Mouse (Mus musculus) erythroblast, adult 5-6 weeks (primary cell): ENCODE measurements around the gene Edf1. TPM values are rescaled to one million over a fixed set of nuclear protein-coding genes. Genes with fewer than 3 reads are reported as not detected.

Experiments used
- ATAC-seq: replicated peaks from 2 replicates; pipeline ENCODE4 v1.8.0; 2016; ENCODE audit warnings: moderate number of reproducible peaks, mild to moderate bottlenecking, moderate TSS enrichment, inconsistent platforms; ENCODE audit not compliant: poor library complexity, low FRiP score, severe bottlenecking
- total RNA-seq, 2 experiments: library from RNA; stranded (forward) in 1 of 2; stranded (reverse) in 1 of 2; fragments of 150-400 nt in 1 of 2; fragments of 200-764, 138-1000 nt in 1 of 2; gene quantifications; 2 replicates each; pipeline versions ENCODE4 v1.2.3 to v1.2.4; 2015 to 2017; ENCODE audit warnings: low replicate concordance in 2 of 2

Edf1 gene
- total RNA-seq, 2 experiments from 2014 or later = 27.3 to 32.9 TPM

DNA sequence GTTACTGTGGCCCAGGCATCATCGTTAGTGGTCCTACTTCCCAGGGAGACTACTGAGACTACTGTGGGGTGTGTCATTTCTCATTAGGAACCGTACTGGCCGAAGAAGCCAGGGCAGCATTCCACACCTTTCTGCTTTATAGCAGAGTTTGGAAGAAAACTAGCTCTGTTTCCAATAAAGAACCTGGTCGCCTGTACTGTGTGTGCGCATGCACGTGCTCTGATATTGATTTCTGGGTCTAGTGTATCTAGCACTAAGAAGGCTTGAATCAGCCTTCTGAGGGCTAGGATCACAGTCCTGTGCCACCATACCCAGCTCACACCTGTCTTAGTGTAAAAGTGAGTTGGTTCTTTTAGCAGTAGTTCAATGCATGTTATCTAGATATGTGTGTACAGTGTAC, 1.1 kb downstream of the Edf1 start:
- no peak for ATAC-seq

DNA sequence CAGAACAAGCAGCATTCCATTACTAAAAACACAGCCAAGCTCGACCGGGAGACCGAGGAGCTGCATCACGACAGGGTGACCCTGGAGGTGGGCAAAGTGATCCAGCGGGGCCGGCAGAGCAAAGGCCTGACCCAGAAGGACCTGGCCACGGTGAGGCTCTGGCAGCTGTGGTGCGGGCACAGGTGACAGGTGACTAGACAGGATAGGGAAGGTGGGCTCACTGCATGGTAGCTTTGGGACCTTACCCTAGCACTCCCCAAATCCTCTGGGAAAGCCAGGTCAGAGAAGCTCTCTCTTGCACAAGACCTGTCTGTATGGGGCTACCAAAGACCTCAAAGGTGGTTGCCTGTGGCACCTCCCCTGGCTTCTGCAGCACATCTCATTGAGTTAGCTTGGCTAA, 2.9 kb downstream of the Edf1 start:
- no peak for ATAC-seq

- no peak for ATAC-seq
Measured at GRCm38 (mm10) chr2:25561946-25562345, 4.3 kb downstream of the Edf1 start.

DNA sequence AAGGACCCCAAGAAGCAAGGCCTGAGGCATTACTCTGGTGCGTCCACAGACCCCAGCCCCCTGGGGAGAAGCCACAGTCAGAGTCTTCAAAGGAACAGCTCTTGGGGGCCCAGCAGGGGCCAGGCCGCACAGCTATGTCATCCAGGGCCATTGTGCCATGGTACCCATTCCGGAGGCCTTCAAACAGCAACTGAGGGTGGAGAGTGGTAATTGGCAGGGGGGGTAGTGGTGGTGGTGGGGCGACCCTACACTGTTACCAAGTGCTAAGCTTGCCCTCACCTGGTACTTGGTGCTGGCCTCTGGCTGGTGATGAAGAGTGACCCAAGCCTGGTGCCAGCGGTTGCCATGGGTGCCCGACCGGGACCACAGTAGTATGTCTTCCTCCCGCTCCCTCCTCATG, 8.1 kb downstream of the Edf1 start:
- no peak for ATAC-seq

- ATAC-seq = no peak
Measured at GRCm38 (mm10) chr2:25566558-25566957, 8.9 kb downstream of the Edf1 start.

GRCm38 (mm10) chr2:25568473-25569019, 10.9 kb downstream of the Edf1 start:
- ATAC-seq = no peak

GRCm38 (mm10) chr2:25569323-25569722, 11.7 kb downstream of the Edf1 start:
- ATAC-seq = no peak

- ATAC-seq = no peak
Measured at GRCm38 (mm10) chr2:25571221-25571620, 13.6 kb downstream of the Edf1 start.

GRCm38 (mm10) chr2:25573068-25573467, 15.4 kb downstream of the Edf1 start:
- ATAC-seq = no peak

DNA sequence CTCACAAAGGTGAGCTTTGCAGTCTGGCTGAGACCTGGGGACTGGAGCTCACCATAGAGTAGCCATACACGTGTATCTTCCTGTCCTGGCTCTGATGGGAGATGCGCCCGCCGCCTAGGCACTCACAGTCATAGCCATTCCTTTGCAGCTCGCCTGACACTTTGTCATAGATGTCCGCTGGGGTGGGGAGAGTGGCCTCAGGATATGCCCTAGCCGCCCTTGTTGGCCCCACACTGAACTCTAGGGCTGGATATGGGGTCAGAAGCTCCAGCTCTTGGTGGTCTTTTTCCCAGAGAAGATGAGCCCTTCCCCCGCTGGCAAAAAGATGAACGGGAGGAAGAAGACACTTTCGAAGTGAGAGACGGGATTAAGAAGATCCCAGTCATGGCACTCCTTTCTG, 16.5 kb downstream of the Edf1 start:
- no peak for ATAC-seq

GRCm38 (mm10) chr2:25574579-25575431, 17.2 kb downstream of the Edf1 start, which contains the start of the genes Mamdc4 and Phpt1:
TSS of gene Mamdc4 (minus strand) at chr2:25574845.
TSS of gene Phpt1 (minus strand) at chr2:25575224.
- peak; percentile 90 for ATAC-seq

GRCm38 (mm10) chr2:25575432-25576027, 17.9 kb downstream of the Edf1 start:
- no peak for ATAC-seq

DNA sequence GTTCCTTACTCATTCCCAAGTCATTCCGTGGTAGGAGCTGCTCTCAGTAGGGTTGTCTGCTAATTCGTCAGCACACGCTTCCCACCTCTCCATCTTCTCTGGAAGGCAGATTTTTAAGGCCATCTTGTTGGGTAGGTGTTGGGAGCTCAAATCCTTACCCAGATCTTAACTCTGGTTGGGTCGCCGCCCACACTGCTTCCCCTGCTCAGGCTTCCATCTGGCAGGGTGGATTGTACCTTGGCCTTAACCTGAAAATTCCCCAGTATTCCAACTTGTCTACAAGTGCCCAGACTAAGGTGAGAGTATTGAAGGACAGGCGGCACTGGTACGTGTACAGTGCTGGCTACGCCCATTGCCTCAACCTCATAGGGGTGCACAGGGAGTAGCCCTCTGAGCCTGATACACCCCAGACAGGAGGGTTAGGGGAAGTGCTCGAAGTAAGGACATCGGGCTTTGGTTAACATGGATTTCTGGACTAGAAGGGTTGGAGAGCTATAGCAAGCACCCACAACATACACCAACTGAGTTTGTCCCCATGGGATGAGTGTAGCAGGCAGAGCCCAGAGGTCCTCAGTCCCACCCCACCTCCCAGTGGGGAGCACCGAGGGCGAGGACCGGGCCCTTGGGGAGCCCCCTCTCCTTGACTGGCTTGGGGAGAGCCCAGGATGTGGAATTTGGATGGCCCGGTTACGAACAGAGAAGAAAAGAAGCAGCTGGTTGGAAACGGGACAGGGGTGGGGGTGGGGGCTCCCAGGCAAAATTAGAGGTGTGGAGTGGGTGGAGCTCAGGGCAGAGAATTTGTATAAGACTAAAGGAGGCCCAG, 18.6 kb downstream of the Edf1 start:
- no peak for ATAC-seq

- no peak for ATAC-seq
Measured at GRCm38 (mm10) chr2:25576965-25577891, 19.6 kb downstream of the Edf1 start.

- ATAC-seq = no peak
Measured at GRCm38 (mm10) chr2:25577951-25578795, 20.5 kb downstream of the Edf1 start.

DNA sequence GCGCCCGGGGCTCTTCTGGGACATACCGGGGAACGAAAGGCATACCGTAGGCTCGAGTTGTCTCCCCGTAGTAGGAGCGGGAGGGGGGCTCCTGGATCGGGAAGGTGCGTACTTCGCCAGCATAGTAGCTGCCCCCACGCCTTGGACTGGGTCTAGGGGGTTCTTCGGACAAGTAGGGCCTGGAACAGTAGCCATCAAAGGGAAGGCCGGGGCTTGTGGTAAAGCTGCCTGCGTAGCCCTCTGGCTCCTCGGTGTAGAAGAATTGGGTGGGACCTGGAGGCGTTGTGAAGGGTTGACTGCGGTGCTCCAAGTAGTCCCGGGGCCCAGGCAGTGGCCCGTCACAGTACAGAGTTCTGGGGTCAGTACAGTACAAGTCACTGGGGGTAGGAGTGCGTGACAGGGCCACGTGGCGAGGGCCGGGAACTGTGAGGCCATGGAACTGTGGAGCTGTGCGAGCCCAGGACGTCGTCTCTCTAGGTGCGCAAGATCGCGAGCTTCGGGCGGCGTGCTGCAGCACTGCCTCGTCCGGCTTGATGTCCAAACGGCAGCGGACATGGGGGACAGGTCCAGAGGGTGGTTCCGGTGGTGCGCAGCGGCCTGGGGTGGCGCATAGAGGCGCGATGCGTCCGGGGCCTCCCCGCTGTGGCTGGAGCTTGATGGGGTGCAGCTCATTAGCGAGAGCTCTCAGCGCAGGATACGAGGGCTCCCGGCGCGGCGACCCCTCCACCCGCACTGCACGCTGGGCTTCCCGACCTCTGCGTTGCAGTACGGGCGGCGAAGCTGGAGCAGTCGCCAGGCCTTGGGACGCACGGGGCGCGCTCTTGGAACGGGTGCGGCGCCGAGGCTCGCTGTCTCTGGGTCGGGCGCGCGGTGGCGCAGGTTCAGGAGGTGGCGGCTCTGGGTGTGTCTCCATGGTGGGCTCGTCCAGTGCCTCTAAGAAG, 21.4 kb downstream of the Edf1 start:
- no peak for ATAC-seq
